Comparison of ENCODE assay signal across 12 mouse cellular contexts in the genomic region with DNA sequence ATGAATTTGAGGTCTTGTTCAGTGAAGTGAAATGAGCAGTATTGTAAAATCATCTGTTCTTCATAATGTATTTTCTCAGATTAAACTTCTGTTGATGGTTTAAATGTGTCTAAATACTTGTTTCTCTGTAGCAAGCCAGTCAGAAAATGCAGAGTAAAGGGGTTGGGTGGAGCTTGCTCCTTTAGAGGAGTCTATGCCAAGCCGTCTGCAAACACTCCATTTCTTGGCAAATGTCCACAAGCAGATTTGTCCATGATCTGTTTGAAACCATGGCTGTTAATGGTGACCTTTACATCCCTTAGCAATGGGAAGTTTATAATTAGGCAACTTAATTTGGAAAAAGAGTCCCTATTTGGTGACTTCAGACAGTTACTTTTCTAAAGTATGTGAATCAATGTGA. TPM values are rescaled to one million over a fixed set of nuclear protein-coding genes. Genes with fewer than 3 reads are reported as not detected.
DNase-seq lines count a peak whose midpoint lies in the region; ATAC-seq lines count a peak whose summit lies in the region.
"Had no signal": no experiment of that assay in that cellular context is flagged by ENCODE, and none has a peak within 500 bp of the region (broad histone marks: within the 10 kb centered on the region; RNA-seq: fewer than 3 reads in every experiment).

No protein-coding gene starts in this region.

- no peaks in the 10 kb centered on the region for H3K4me1 ChIP-seq in limb, embryonic 15.5 days
- H3K4me1 ChIP-seq in stomach, embryonic 14.5 days (ENCODE audit: control insufficient read depth, insufficient read depth, low read length) = no peaks in the 10 kb centered on the region
- no peaks in the 10 kb centered on the region for H3K4me1 ChIP-seq in midbrain, embryonic 14.5 days (ENCODE audit: control insufficient read depth, insufficient read depth, low read length)
- H3K4me1 ChIP-seq: forebrain, embryonic 15.5 days; hindbrain, embryonic 15.5 days had no signal

- no peak for ATAC-seq in limb, embryonic 15.5 days (ENCODE audit: insufficient number of reproducible peaks, low FRiP score, low TSS enrichment, low read depth)
- peak; percentile 76; the same call in 1 of the 2 replicates for ATAC-seq in stomach, embryonic 14.5 days (ENCODE audit: insufficient number of reproducible peaks, insufficient read depth, low FRiP score, low read depth)
- no peak for ATAC-seq in midbrain, embryonic 14.5 days (ENCODE audit: low FRiP score, low TSS enrichment)
- ATAC-seq: forebrain, embryonic 15.5 days; liver, postnatal 0 days had no signal

- no peaks in the 10 kb centered on the region for H3K36me3 ChIP-seq in limb, embryonic 15.5 days
- no peaks in the 10 kb centered on the region for H3K36me3 ChIP-seq in stomach, embryonic 14.5 days (ENCODE audit: control insufficient read depth, insufficient read depth, low read length)
- no peaks in the 10 kb centered on the region for H3K36me3 ChIP-seq in midbrain, embryonic 14.5 days (ENCODE audit: control insufficient read depth, insufficient read depth, low read length)
- H3K36me3 ChIP-seq: forebrain, embryonic 15.5 days; hindbrain, embryonic 15.5 days had no signal

- no peaks in the 10 kb centered on the region for H3K9me3 ChIP-seq in limb, embryonic 15.5 days
- no peaks in the 10 kb centered on the region for H3K9me3 ChIP-seq in stomach, embryonic 14.5 days (ENCODE audit: control insufficient read depth, low read depth, low read length)
- no peaks in the 10 kb centered on the region for H3K9me3 ChIP-seq in midbrain, embryonic 14.5 days (ENCODE audit: control insufficient read depth, low read length)
- H3K9me3 ChIP-seq: forebrain, embryonic 15.5 days; hindbrain, embryonic 15.5 days had no signal

- H3K9ac ChIP-seq in limb, embryonic 15.5 days = no peak overlapping the region
- H3K9ac ChIP-seq in stomach, embryonic 14.5 days (replicated peaks; ENCODE audit: low read depth, low read length) = no peak overlapping the region
- H3K9ac ChIP-seq in midbrain, embryonic 14.5 days (replicated peaks; ENCODE audit: low read length) = no peak overlapping the region
- H3K9ac ChIP-seq: forebrain, embryonic 15.5 days; hindbrain, embryonic 15.5 days; liver, postnatal 0 days had no signal

- no peak overlapping the region for H3K4me2 ChIP-seq in limb, embryonic 15.5 days
- H3K4me2 ChIP-seq in stomach, embryonic 14.5 days (replicated peaks; ENCODE audit: low read depth, low read length) = no peak overlapping the region
- no peak overlapping the region for H3K4me2 ChIP-seq in midbrain, embryonic 14.5 days (ENCODE audit: low read length)
- H3K4me2 ChIP-seq: forebrain, embryonic 15.5 days; hindbrain, embryonic 15.5 days had no signal

- peak; percentile 13 for DNase-seq in heart, adult 8-10 months (ENCODE audit: low spot score)
- no peak for DNase-seq in heart, adult 11 months
- DNase-seq in retina, postnatal 1 day = peak; percentile 8
- DNase-seq in retina, embryonic 14.5 days (ENCODE audit: low spot score) = no peak
- DNase-seq in midbrain, embryonic 14.5 days = no peak
- no peak for DNase-seq in right cerebral cortex, postnatal 25 days
- DNase-seq: liver, postnatal 0 days had no signal

- 16% methylated on average over 1 of the region's 1 CpGs for WGBS in limb, embryonic 15.5 days
- 9% methylated on average over 1 of the region's 1 CpGs for WGBS in stomach, embryonic 14.5 days
- WGBS in midbrain, embryonic 14.5 days = 70% methylated on average over 1 of the region's 1 CpGs

- H3K27me3 ChIP-seq in limb, embryonic 15.5 days = no peaks in the 10 kb centered on the region
- H3K27me3 ChIP-seq in stomach, embryonic 14.5 days (ENCODE audit: control insufficient read depth, insufficient read depth, low read length) = no peaks in the 10 kb centered on the region
- no peaks in the 10 kb centered on the region for H3K27me3 ChIP-seq in midbrain, embryonic 14.5 days (ENCODE audit: control insufficient read depth, insufficient read depth, low read length)
- H3K27me3 ChIP-seq: forebrain, embryonic 15.5 days; hindbrain, embryonic 15.5 days had no signal

- peak overlapping the region; percentile 50 for H3K27ac ChIP-seq in limb, embryonic 15.5 days
- peak overlapping the region; percentile 52; the same call in 1 of the 2 replicates for H3K27ac ChIP-seq in stomach, embryonic 14.5 days (ENCODE audit: low read length)
- H3K27ac ChIP-seq in midbrain, embryonic 14.5 days (replicated peaks; ENCODE audit: low read depth, low read length) = no peak overlapping the region
- H3K27ac ChIP-seq: forebrain, embryonic 15.5 days; hindbrain, embryonic 15.5 days; left cerebral cortex, adult 2 months had no signal

- H3K4me3 ChIP-seq in limb, embryonic 15.5 days = no peak overlapping the region
- no peak overlapping the region for H3K4me3 ChIP-seq in stomach, embryonic 14.5 days (ENCODE audit: low read depth, low read length)
- no peak overlapping the region for H3K4me3 ChIP-seq in midbrain, embryonic 14.5 days (replicated peaks; ENCODE audit: low read depth, low read length)
- H3K4me3 ChIP-seq: forebrain, embryonic 15.5 days; hindbrain, embryonic 15.5 days; left cerebral cortex, adult 2 months had no signal

RNA-seq across cellular contexts. Expression of gene Col5a2, which starts 38.8 kb away (rescaled TPM):
- 10 to 100 TPM in 1 of 4 experiments, 1 to 10 TPM in 3; 6.2 to 10.7 (median 7.9) TPM for total RNA-seq in heart, adult 8-10 months (2022)
- 220 and 223 TPM in 2 replicates for polyA plus RNA-seq in limb, embryonic 15.5 days (2015; fragmentation: Nextera tagmentation; extraction: Ambion mirVana)
- 106 and 111 TPM in 2 replicates for polyA plus RNA-seq in stomach, embryonic 14.5 days (2014; fragmentation: Nextera tagmentation; extraction: Ambion mirVana)
- polyA plus RNA-seq in midbrain, embryonic 14.5 days (2014; fragmentation: Nextera tagmentation; extraction: Ambion mirVana) = 4.7 and 12.4 TPM in 2 replicates

Comparison
In these comparisons a context has a peak if more than half of its experiments do, and no peak if none do; other contexts are left out.
1. DNase-seq: peak in heart, adult 8-10 months (single experiment) and retina, postnatal 1 day (single experiment); none in heart, adult 11 months (single experiment), retina, embryonic 14.5 days (single experiment), midbrain, embryonic 14.5 days (single experiment) and right cerebral cortex, postnatal 25 days (single experiment).